Mouse (Mus musculus) cortical plate, adult 2 months (tissue): Measurements from ENCODE around the gene Slc12a5.

ENCODE experiments used
- CTCF ChIP-seq: fragments of 200-500 bp; IDR thresholded peaks from 2 replicates; pipeline ENCODE4 v1.5.1; 2011; ENCODE audit warnings: mild to moderate bottlenecking, control low read depth, low read length; ENCODE audit not compliant: insufficient read depth; ENCODE audit errors: extremely low read depth
- POLR2A ChIP-seq: fragments of 200-500 bp; IDR thresholded peaks from 2 replicates; pipeline ENCODE4 v1.6.1; 2011; ENCODE audit warnings: mild to moderate bottlenecking, low read length, control low read depth; ENCODE audit not compliant: insufficient read depth; ENCODE audit errors: extremely low read depth

DNA sequence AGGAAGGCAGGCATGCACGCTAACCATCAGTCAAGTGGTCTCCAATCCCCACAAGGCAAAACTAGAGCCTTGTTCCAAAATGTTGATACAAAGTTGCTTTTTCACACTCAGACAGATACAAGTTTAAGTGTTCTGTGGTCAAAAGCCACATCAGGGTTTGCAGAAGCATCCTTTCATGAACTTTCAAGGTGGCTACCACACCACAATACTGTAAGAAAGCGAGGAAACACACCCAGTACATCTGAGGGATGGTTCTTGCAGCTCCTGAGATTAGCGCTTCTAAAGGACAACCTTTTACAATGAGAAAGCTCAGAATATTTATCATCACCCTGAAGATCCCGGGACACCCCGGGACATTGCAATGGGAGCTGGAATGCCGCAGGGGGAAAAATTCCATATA, 72.7 kb downstream of the Slc12a5 start:
- TF ChIP-seq CTCF (no peak), POLR2A (no peak)
